Mouse (Mus musculus) layer of hippocampus, adult 8-10 months (tissue): ENCODE data around the gene Syt8. TPM values are rescaled to one million over a fixed set of nuclear protein-coding genes. Genes with fewer than 3 reads are reported as not detected.

Experiments
- DNase-seq, 2 experiments: peaks; one replicate each; pipeline ENCODE4 v3.0.0; 2022; ENCODE audit warnings: low spot score in 2 of 2
- total RNA-seq, 4 experiments: library from RNA; stranded (reverse); gene quantifications; 2 replicates each; pipeline ENCODE4 v1.2.4; 2022

Gene Syt8
- total RNA-seq, 4 experiments from 2014 or later = 0.29 to 2.3 (median 1.9) TPM; not detected in 1

DNA sequence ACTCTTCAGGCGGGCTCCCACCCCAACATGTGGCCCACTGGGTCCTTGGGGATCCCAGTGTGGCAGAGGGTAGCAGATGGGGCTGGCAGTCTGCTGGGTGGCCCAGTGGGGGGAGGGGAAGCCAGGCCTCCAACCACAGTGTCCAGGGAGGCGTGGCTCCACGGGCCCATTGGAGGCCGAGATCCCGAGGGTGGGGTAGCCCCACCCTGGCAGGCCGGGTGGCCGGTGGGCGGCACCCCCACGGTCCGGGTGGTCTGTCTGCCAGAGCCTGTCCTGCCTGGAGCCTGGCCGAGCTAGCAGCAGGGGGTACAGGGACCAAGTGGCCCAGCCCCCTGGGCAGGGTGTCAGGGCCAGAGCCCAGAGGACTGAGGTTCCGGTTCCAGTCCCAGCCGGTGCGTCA lies 40.1 kb downstream of the Syt8 start:
- DNase-seq = no peak

DNA sequence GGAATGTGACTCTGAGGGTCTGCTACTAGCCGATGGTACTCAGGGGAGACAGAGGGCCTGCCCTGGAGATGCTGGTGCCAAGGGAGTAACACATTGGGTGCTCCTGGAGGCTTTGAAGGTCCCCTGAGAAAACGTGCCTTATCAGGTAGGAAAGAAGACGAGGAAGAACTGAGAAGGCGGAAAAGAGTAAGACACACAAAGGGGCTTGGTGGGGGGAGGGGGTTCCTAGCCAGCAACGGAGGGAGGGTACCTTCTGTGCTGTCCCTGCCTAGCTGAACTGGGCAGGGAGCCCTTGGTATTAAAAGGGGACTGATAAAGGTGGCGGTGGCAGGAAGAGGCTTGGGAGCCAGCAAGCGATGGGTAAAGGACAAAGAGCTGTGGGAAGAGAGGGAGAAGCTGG lies 41.0 kb downstream of the Syt8 start:
- no peak for DNase-seq

- no peak for DNase-seq
These were observed 41.6 kb downstream of the Syt8 start for GRCm38 (mm10) chr7:142476271-142476670.

GRCm38 (mm10) chr7:142476795-142477452 lies 42.3 kb downstream of the Syt8 start:
- DNase-seq = no peak

GRCm38 (mm10) chr7:142478001-142478400 lies 43.4 kb downstream of the Syt8 start:
- DNase-seq = no peak

DNA sequence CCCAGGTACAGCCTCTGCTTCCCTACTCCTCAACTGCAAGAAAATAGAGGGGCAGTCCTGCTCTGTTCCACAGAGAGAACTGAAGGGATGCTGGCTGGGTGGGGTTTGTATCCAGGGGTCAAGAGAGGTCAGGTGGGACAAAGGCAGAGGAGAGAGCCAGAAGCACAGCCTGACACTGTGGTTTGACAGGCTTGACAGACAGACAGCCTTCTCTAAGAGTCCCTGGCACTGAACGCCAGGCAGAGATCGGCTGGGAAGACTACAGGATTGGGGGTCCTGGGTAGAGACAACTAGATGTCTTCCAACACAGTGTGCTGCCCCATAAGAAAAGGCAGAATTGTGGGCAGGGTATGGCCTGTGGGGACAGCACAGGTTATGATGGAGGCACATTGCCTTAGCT lies 43.9 kb downstream of the Syt8 start:
- DNase-seq = no peak

GRCm38 (mm10) chr7:142479307-142479706 lies 44.7 kb downstream of the Syt8 start:
- DNase-seq = no peak

GRCm38 (mm10) chr7:142479886-142480285 lies 45.2 kb downstream of the Syt8 start:
- no peak for DNase-seq

DNA sequence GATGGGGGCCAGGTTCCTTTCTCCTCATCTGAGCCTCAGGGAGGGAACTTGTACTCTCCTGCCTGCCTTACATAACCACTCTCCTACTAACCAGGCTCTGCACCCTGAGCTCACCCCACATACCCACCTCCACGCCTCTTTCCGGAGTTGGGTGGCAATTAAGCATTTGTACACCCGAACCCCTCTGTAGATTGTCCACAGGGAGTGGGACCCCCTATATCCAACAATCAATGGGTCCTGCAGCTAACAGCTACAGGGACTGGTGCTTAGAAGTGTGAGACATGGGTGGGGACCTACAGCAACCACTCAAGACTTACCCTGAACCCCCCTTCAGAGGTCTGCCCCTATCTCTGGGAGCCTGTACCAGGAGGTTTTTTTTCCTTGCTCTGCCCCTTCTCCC lies 46.0 kb downstream of the Syt8 start:
- no peak for DNase-seq

- DNase-seq = no peak
These were observed 46.5 kb downstream of the Syt8 start for GRCm38 (mm10) chr7:142481186-142481567.

DNA sequence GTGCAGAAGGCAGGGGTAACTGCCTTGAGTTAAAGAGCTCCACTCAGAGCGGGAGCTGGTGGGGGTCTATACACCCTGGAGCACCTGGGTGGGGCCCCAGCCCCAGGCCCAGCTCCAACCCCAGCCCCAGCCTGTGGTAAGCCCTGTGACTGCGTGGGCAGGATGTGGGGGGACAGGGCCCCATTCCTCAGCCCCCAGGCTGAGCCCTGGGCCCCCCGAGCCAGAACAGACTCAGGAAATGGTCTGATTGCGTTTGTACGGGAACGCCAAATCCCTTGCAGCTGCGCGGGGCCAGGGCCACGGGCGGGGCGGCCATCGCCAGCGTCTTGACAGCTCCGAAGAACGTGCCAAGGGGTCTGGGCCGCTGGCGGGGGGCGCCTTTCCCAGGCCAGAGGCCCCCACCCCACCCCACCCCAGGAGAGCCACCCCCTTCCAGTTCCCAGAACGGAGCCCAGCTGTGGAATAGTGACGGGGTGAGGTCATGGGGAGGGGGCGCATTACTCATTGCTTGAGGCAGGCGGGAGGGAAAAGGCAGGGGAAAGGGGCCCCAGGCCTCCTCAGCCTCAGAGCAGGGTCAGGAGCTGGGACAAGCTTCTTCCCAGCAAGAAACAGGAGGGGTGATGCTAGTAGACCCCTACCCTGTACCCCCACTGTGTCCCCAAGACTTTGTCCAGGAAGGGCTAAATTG lies 47.1 kb downstream of the Syt8 start:
- no peak for DNase-seq

GRCm38 (mm10) chr7:142482256-142482609 lies 47.6 kb downstream of the Syt8 start:
- no peak for DNase-seq

DNA sequence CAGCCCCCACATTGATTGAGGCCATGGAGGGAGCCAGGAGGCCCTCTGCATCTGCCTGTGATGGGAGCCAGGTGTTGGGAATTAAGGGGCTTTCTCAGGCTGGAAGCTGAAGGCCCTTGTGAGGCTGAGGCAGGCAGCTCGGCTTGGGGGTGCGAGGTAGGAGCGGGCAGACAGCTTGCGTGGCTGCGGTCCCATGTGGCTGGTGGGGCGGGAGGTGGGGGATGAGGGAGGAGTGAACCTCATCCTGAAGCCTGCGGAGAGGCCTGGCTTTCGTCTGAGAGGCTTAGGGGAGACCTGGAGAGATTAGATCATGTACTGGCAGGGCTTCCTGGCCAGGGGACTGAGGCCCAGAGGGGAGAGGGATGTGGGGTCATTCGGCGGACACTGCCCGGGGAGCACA lies 48.5 kb downstream of the Syt8 start:
- no peak for DNase-seq

DNA sequence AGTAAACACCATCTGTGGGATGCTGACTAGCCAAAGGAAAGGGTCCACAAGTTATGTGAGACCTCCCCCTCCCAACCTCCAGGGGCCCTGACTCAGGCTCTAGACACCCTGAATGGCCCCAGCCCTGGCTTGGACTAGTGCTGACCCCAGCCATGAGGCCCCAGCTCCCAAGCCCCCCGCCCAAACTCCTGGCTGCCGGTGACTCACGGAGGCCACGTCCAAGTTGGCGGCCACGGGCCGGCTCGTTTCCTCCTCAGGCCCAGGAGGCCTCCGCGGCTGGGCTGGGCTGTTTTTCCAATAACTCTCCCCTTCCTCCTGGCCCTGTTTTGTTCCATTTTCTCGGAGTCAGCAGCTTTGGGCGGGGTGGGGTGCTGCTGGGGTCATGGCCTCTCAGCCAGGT lies 50.1 kb downstream of the Syt8 start:
- DNase-seq = no peak

DNA sequence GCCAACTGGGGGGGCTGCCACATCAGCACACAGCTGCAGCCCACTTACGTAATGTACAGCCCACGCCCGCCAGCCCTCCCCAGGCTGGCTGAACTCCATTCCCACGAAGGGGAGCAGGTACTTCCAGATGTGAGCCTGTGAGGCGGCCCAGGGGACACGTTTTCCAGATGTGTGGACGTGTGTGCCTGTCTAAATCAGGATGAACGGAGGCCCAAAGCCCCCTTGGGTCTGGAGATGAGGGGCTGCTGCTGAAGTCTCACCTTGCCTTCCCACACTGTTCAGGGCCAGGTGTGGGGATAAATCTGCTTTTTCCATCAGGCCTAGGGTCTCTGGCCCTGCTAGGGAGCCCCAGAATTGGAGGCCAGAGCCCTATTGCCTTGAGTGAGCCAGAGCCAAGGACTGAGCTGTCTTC lies 52.1 kb downstream of the Syt8 start:
- no peak for DNase-seq

GRCm38 (mm10) chr7:142487341-142487859 lies 52.8 kb downstream of the Syt8 start:
- peak in 1 of 2 experiments; percentile 29 for DNase-seq

- DNase-seq = no peak
These were observed 53.4 kb downstream of the Syt8 start for GRCm38 (mm10) chr7:142488053-142488452.

Other genes with a start within 250 kb of the Syt8 start
- gene Gm10153, start 244.5 kb upstream of the Syt8 start, total RNA-seq = not detected
- not detected for gene Krtap5-3, start 233.5 kb upstream of the Syt8 start, total RNA-seq
- not detected for gene Gm7579, start 223.0 kb upstream of the Syt8 start, total RNA-seq
- gene Krtap5-5, start 204.9 kb upstream of the Syt8 start, total RNA-seq = not detected
- gene Gm40460, start 193.8 kb upstream of the Syt8 start, total RNA-seq = not detected
- gene Gm2431, start 176.5 kb upstream of the Syt8 start, total RNA-seq = not detected
- gene Gm4559, start 160.5 kb upstream of the Syt8 start, total RNA-seq = not detected
- gene Krtap5-1, start 137.7 kb upstream of the Syt8 start, total RNA-seq = not detected
- gene Krtap5-4, start 131.3 kb upstream of the Syt8 start, total RNA-seq = not detected
- 10 to 100 TPM; 33.3 to 40.3 (median 35.8) TPM for gene Ifitm10, start 61.1 kb upstream of the Syt8 start, total RNA-seq
- 10 to 100 TPM in 2 of 4 experiments, 1 to 10 TPM in 2; 2.0 to 27.5 (median 16.4) TPM for gene Gm49369, start 52.2 kb upstream of the Syt8 start, total RNA-seq
- 1,000 to 10,000 TPM in 2 of 4 experiments, 100 to 1,000 TPM in 2; 302 to 1,974 (median 897) TPM for gene Ctsd, start 46.8 kb upstream of the Syt8 start, total RNA-seq
- 1 to 10 TPM; 1.2 to 4.9 (median 2.7) TPM for gene Tnni2, start 7.0 kb downstream of the Syt8 start, total RNA-seq
- gene Lsp1, start 26.0 kb downstream of the Syt8 start, total RNA-seq = 10 to 100 TPM in 2 of 4 experiments, 1 to 10 TPM in 2; 2.2 to 18.3 (median 8.4) TPM
- 1 to 10 TPM in 2 of 4 experiments, not detected in 2; 1.2 to 3.8 TPM for gene Tnnt3, start 64.0 kb downstream of the Syt8 start, total RNA-seq
- gene Mrpl23, start 97.8 kb downstream of the Syt8 start, total RNA-seq = 1 to 10 TPM; 4.8 to 6.8 (median 5.7) TPM
- gene Igf2, start 232.0 kb downstream of the Syt8 start, total RNA-seq = 10 to 100 TPM; 52.4 to 90.2 (median 73.6) TPM
- gene Gm49394, start 235.1 kb downstream of the Syt8 start, total RNA-seq = under 1 TPM in 1 of 4 experiments, not detected in 3; 0.30 TPM